Mouse (Mus musculus): ENCODE data around the gene Iqschfp.

- TF ChIP-seq CTCF (IDR thresholded peaks at IDR 0.05; ENCODE audit: insufficient read depth, low read depth, low read length) (no peak), POLR2A (IDR thresholded peaks at IDR 0.05; ENCODE audit: insufficient read depth, low read depth, low read length) (no peak)
These were observed 354.1 kb downstream of the Iqschfp start for GRCm38 (mm10) chr3:68246154-68246553.
